Mouse (Mus musculus): Measurements from ENCODE around the gene Lrp4. TPM values are rescaled to one million over a fixed set of nuclear protein-coding genes. Genes with fewer than 3 reads are reported as not detected.
A peak's percentile ranks its signal among the peaks of the same experiment; 100 is the strongest.

Lrp4 gene
- total RNA-seq, 2 experiments from 2014 or later = 14.4 to 15.4 TPM

- DNase-seq = no peak
- intact Hi-C loops (cut with DNase I) = no loop called here
Observed at GRCm38 (mm10) chr2:91452658-91453057, 4.7 kb upstream of the Lrp4 start.

GRCm38 (mm10) chr2:91453231-91454075, 3.9 kb upstream of the Lrp4 start:
- intact Hi-C loops (cut with DNase I) = no loop called here
- DNase-seq = no peak

- no peak for DNase-seq
- intact Hi-C loops (cut with DNase I) = no loop called here
Observed at GRCm38 (mm10) chr2:91454434-91454833, 2.9 kb upstream of the Lrp4 start.

GRCm38 (mm10) chr2:91455826-91456225, 1.5 kb upstream of the Lrp4 start:
- intact Hi-C loops (cut with DNase I) = no loop called here
- no peak for DNase-seq

GRCm38 (mm10) chr2:91456491-91457100, 715 bp upstream of the Lrp4 start:
- intact Hi-C loops (cut with DNase I) = no loop called here
- no peak for DNase-seq

GRCm38 (mm10) chr2:91457656-91458251, 443 bp downstream of the Lrp4 start:
- no peak for DNase-seq
- intact Hi-C loops (cut with DNase I) = no loop called here

- intact Hi-C loops (cut with DNase I) = no loop called here
- peak; percentile 40 for DNase-seq
Observed at GRCm38 (mm10) chr2:91458252-91458672, 951 bp downstream of the Lrp4 start.

- DNase-seq = peak; percentile 51
- intact Hi-C loops (cut with DNase I) = no loop called here
Observed at GRCm38 (mm10) chr2:91458673-91459391, 1.5 kb downstream of the Lrp4 start.

GRCm38 (mm10) chr2:91460076-91460475, 2.8 kb downstream of the Lrp4 start:
- no peak for DNase-seq
- intact Hi-C loops (cut with DNase I) = no loop called here

- DNase-seq = no peak
- intact Hi-C loops (cut with DNase I) = no loop called here
Observed at GRCm38 (mm10) chr2:91460771-91461170, 3.5 kb downstream of the Lrp4 start.

- intact Hi-C loops (cut with DNase I) = no loop called here
- no peak for DNase-seq
Observed at GRCm38 (mm10) chr2:91461341-91461740, 4.0 kb downstream of the Lrp4 start.

- DNase-seq = no peak
- intact Hi-C loops (cut with DNase I) = no loop called here
Observed at GRCm38 (mm10) chr2:91462196-91462595, 4.9 kb downstream of the Lrp4 start.

- no peak for DNase-seq
- intact Hi-C loops (cut with DNase I) = no loop called here
Observed at GRCm38 (mm10) chr2:91462681-91463080, 5.4 kb downstream of the Lrp4 start.

- intact Hi-C loops (cut with DNase I) = no loop called here
- DNase-seq = no peak
Observed at GRCm38 (mm10) chr2:91465934-91466333, 8.6 kb downstream of the Lrp4 start.

GRCm38 (mm10) chr2:91467613-91468012, 10.3 kb downstream of the Lrp4 start:
- intact Hi-C loops (cut with DNase I) = no loop called here
- DNase-seq = peak; percentile 51

GRCm38 (mm10) chr2:91470055-91470647, 12.8 kb downstream of the Lrp4 start:
- intact Hi-C loops (cut with DNase I) = no loop called here
- peak; percentile 70 for DNase-seq

GRCm38 (mm10) chr2:91474358-91474757, 17.0 kb downstream of the Lrp4 start:
- intact Hi-C loops (cut with DNase I) = no loop called here

GRCm38 (mm10) chr2:91475791-91476190, 18.5 kb downstream of the Lrp4 start:
- no peak for DNase-seq
- intact Hi-C loops (cut with DNase I) = no loop called here

More at GRCm38 (mm10) chr2:91474358-91474757, 17.0 kb downstream of the Lrp4 start:
- DNase-seq = peak; percentile 39

- DNase-seq = peak; percentile 70
Observed at GRCm38 (mm10) chr2:91476251-91476661, 18.9 kb downstream of the Lrp4 start.

GRCm38 (mm10) chr2:91476841-91477240, 19.5 kb downstream of the Lrp4 start:
- intact Hi-C loops (cut with DNase I) = no loop called here

More at GRCm38 (mm10) chr2:91476251-91476661, 18.9 kb downstream of the Lrp4 start:
- intact Hi-C loops (cut with DNase I) = no loop called here

More at GRCm38 (mm10) chr2:91476841-91477240, 19.5 kb downstream of the Lrp4 start:
- DNase-seq = no peak

Measured in left cerebral cortex, postnatal 4 days (tissue).